Mouse (Mus musculus): ENCODE measurements at regions not wholly inside any gene's neighbourhood (a gene's known extent, or its start where the extent isn't known, plus 50 kb on each side); places are given as distances from the start of the nearest gene placed in this dataset.

GRCm38 (mm10) chr9:47133454-47133853 lies 134.9 kb downstream of the Gm4791 start:
- Histone ChIP-seq H3K27ac (replicated peaks) (no peak overlapping the region), H3K36me3 (no peaks in the 10 kb centered on the region), H3K4me3 (no peak overlapping the region), H3K4me1 (peaks cover 7% of the 10 kb centered on the region), H3K9me3 (no peaks in the 10 kb centered on the region), H3K9ac (no peak overlapping the region), H3K27me3 (replicated peaks) (peaks cover 16% of the 10 kb centered on the region; the same call in 1 of the 2 replicates), H3K4me2 (peak overlapping the region; percentile 14; the same call in 1 of the 2 replicates)
- 83% methylated on average over 5 of the region's 5 CpGs for WGBS
- ATAC-seq (ENCODE audit: extremely low read depth, insufficient number of reproducible peaks, low FRiP score, low TSS enrichment), result no peak

GRCm38 (mm10) chr9:47133873-47134272 lies 135.3 kb downstream of the Gm4791 start:
- H3K27ac ChIP-seq (replicated peaks), result no peak overlapping the region
- H3K4me2 ChIP-seq, result peak overlapping the region; percentile 14; the same call in 1 of the 2 replicates

GRCm38 (mm10) chr9:47134479-47134878 lies 135.9 kb downstream of the Gm4791 start:
- Histone ChIP-seq H3K4me2 (peak overlapping the region; percentile 14; the same call in 1 of the 2 replicates), H3K4me1 (peaks cover 7% of the 10 kb centered on the region), H3K4me3 (no peak overlapping the region), H3K9me3 (no peaks in the 10 kb centered on the region), H3K9ac (no peak overlapping the region), H3K36me3 (no peaks in the 10 kb centered on the region), H3K27ac (replicated peaks) (no peak overlapping the region), H3K27me3 (replicated peaks) (peaks cover 16% of the 10 kb centered on the region; the same call in 1 of the 2 replicates)
- 63% methylated on average over 4 of the region's 4 CpGs for WGBS
- ATAC-seq (ENCODE audit: extremely low read depth, insufficient number of reproducible peaks, low FRiP score, low TSS enrichment), result no peak

More at GRCm38 (mm10) chr9:47133873-47134272, 135.3 kb downstream of the Gm4791 start:
- no peak overlapping the region for H3K9ac ChIP-seq
- no peak for ATAC-seq (ENCODE audit: extremely low read depth, insufficient number of reproducible peaks, low FRiP score, low TSS enrichment)
- no peaks in the 10 kb centered on the region for H3K36me3 ChIP-seq
- H3K4me1 ChIP-seq, result peaks cover 7% of the 10 kb centered on the region
- 25% methylated on average over 8 of the region's 8 CpGs for WGBS
- peaks cover 16% of the 10 kb centered on the region; the same call in 1 of the 2 replicates for H3K27me3 ChIP-seq (replicated peaks)
- no peak overlapping the region for H3K4me3 ChIP-seq
- H3K9me3 ChIP-seq, result no peaks in the 10 kb centered on the region

GRCm38 (mm10) chr9:47136641-47137040 lies 138.1 kb downstream of the Gm4791 start:
- H3K27ac ChIP-seq (replicated peaks), result no peak overlapping the region
- no peak for ATAC-seq (ENCODE audit: extremely low read depth, insufficient number of reproducible peaks, low FRiP score, low TSS enrichment)

GRCm38 (mm10) chr9:47153471-47153870 lies 154.9 kb downstream of the Gm4791 start:
- Histone ChIP-seq H3K4me1 (no peaks in the 10 kb centered on the region), H3K9ac (no peak overlapping the region), H3K27ac (replicated peaks) (no peak overlapping the region), H3K36me3 (no peaks in the 10 kb centered on the region), H3K4me2 (no peak overlapping the region), H3K4me3 (no peak overlapping the region), H3K27me3 (replicated peaks) (peaks cover 12% of the 10 kb centered on the region; the same call in 1 of the 2 replicates), H3K9me3 (no peaks in the 10 kb centered on the region)
- no peak for ATAC-seq (ENCODE audit: extremely low read depth, insufficient number of reproducible peaks, low FRiP score, low TSS enrichment)
- 85% methylated on average over 7 of the region's 7 CpGs for WGBS

More at GRCm38 (mm10) chr9:47136641-47137040, 138.1 kb downstream of the Gm4791 start:
- Histone ChIP-seq H3K4me3 (no peak overlapping the region), H3K9me3 (no peaks in the 10 kb centered on the region), H3K4me1 (peaks cover 7% of the 10 kb centered on the region), H3K36me3 (no peaks in the 10 kb centered on the region), H3K4me2 (no peak overlapping the region), H3K9ac (no peak overlapping the region), H3K27me3 (replicated peaks) (peaks cover 16% of the 10 kb centered on the region; the same call in 1 of the 2 replicates)
- 87% methylated on average over 5 of the region's 5 CpGs for WGBS

GRCm38 (mm10) chr9:47165480-47166131 lies 167.1 kb downstream of the Gm4791 start:
- H3K36me3 ChIP-seq, result no peaks in the 10 kb centered on the region
- peaks cover 13% of the 10 kb centered on the region; the same call in 1 of the 2 replicates for H3K27me3 ChIP-seq (replicated peaks)
- no peak overlapping the region for H3K27ac ChIP-seq (replicated peaks)
- 39% methylated on average over 8 of the region's 8 CpGs for WGBS
- H3K4me3 ChIP-seq, result no peak overlapping the region
- ATAC-seq (ENCODE audit: extremely low read depth, insufficient number of reproducible peaks, low FRiP score, low TSS enrichment), result no peak
- no peak overlapping the region for H3K9ac ChIP-seq
- no peaks in the 10 kb centered on the region for H3K4me1 ChIP-seq
- H3K4me2 ChIP-seq, result no peak overlapping the region
- H3K9me3 ChIP-seq, result no peaks in the 10 kb centered on the region

GRCm38 (mm10) chr9:47167681-47168240 lies 169.2 kb downstream of the Gm4791 start:
- H3K9me3 ChIP-seq, result no peaks in the 10 kb centered on the region
- ATAC-seq (ENCODE audit: extremely low read depth, insufficient number of reproducible peaks, low FRiP score, low TSS enrichment), result no peak
- no peak overlapping the region for H3K4me3 ChIP-seq
- H3K4me2 ChIP-seq, result no peak overlapping the region
- no peaks in the 10 kb centered on the region for H3K4me1 ChIP-seq
- no peaks in the 10 kb centered on the region for H3K36me3 ChIP-seq
- no peak overlapping the region for H3K9ac ChIP-seq
- no peak overlapping the region for H3K27ac ChIP-seq (replicated peaks)
- peaks cover 13% of the 10 kb centered on the region; the same call in 1 of the 2 replicates for H3K27me3 ChIP-seq (replicated peaks)
- 72% methylated on average over 20 of the region's 20 CpGs for WGBS

GRCm38 (mm10) chr9:47176044-47176443 lies 177.5 kb downstream of the Gm4791 start:
- 67% methylated on average over 4 of the region's 4 CpGs for WGBS
- H3K4me3 ChIP-seq, result no peak overlapping the region
- no peaks in the 10 kb centered on the region for H3K4me1 ChIP-seq
- H3K9me3 ChIP-seq, result no peaks in the 10 kb centered on the region
- H3K27ac ChIP-seq (replicated peaks), result no peak overlapping the region
- no peak overlapping the region for H3K9ac ChIP-seq
- H3K36me3 ChIP-seq, result no peaks in the 10 kb centered on the region
- ATAC-seq (ENCODE audit: extremely low read depth, insufficient number of reproducible peaks, low FRiP score, low TSS enrichment), result no peak
- H3K4me2 ChIP-seq, result no peak overlapping the region
- H3K27me3 ChIP-seq (replicated peaks), result peaks cover 4% of the 10 kb centered on the region; the same call in 1 of the 2 replicates

GRCm38 (mm10) chr9:47218101-47218500 lies 219.6 kb downstream of the Gm4791 start:
- H3K27me3 ChIP-seq (replicated peaks), result no peaks in the 10 kb centered on the region
- H3K4me2 ChIP-seq, result no peak overlapping the region
- WGBS, result 58% methylated on average over 3 of the region's 3 CpGs
- no peak for ATAC-seq (ENCODE audit: extremely low read depth, insufficient number of reproducible peaks, low FRiP score, low TSS enrichment)
- H3K4me1 ChIP-seq, result no peaks in the 10 kb centered on the region
- H3K4me3 ChIP-seq, result no peak overlapping the region
- no peak overlapping the region for H3K27ac ChIP-seq (replicated peaks)
- no peaks in the 10 kb centered on the region for H3K36me3 ChIP-seq
- H3K9ac ChIP-seq, result no peak overlapping the region
- H3K9me3 ChIP-seq, result no peaks in the 10 kb centered on the region

GRCm38 (mm10) chr9:47223536-47223935 lies 225.0 kb downstream of the Gm4791 start:
- no peaks in the 10 kb centered on the region for H3K4me1 ChIP-seq
- no peak overlapping the region for H3K9ac ChIP-seq
- H3K4me2 ChIP-seq, result no peak overlapping the region
- no peaks in the 10 kb centered on the region for H3K9me3 ChIP-seq
- ATAC-seq (ENCODE audit: extremely low read depth, insufficient number of reproducible peaks, low FRiP score, low TSS enrichment), result no peak
- H3K4me3 ChIP-seq, result no peak overlapping the region
- H3K27ac ChIP-seq (replicated peaks), result no peak overlapping the region
- peaks cover 10% of the 10 kb centered on the region for H3K27me3 ChIP-seq (replicated peaks)
- 68% methylated on average over 2 of the region's 2 CpGs for WGBS
- H3K36me3 ChIP-seq, result no peaks in the 10 kb centered on the region

- Histone ChIP-seq H3K4me2 (no peak overlapping the region), H3K27me3 (replicated peaks) (peaks cover 10% of the 10 kb centered on the region), H3K36me3 (no peaks in the 10 kb centered on the region), H3K4me1 (no peaks in the 10 kb centered on the region), H3K27ac (replicated peaks) (no peak overlapping the region), H3K4me3 (no peak overlapping the region), H3K9ac (no peak overlapping the region), H3K9me3 (no peaks in the 10 kb centered on the region)
- WGBS, result 82% methylated on average over 1 of the region's 1 CpGs
- no peak for ATAC-seq (ENCODE audit: extremely low read depth, insufficient number of reproducible peaks, low FRiP score, low TSS enrichment)
These were observed 225.7 kb downstream of the Gm4791 start for GRCm38 (mm10) chr9:47224249-47224648.

All from heart, embryonic 13.5 days (tissue).